Mouse (Mus musculus) heart, postnatal 25 days (tissue): Measurements from ENCODE around the gene Cfap57. TPM values are rescaled to one million over a fixed set of nuclear protein-coding genes. Genes with fewer than 3 reads are reported as not detected.
A peak's percentile ranks its signal among the peaks of the same experiment; 100 is the strongest.

Experiments
- DNase-seq: peaks from one replicate; pipeline ENCODE4 v3.0.0; 2022; ENCODE audit warnings: low spot score
- intact Hi-C: fragments of 180-260 bp; cut with DNase I; formaldehyde crosslinking; loops from one replicate; pipeline ENCODE4 v1.15.1; 2025
- total RNA-seq, 2 experiments: library from RNA; stranded (reverse); gene quantifications; 2 replicates each; pipeline ENCODE4 v1.2.3; 2021

The Cfap57 gene
- total RNA-seq = under 1 TPM in 1 of 2 experiments, not detected in 1; 0.05 TPM

- peak; percentile 81 for DNase-seq
- intact Hi-C loops = loop anchor here (5.0 kb wide), 1 partner anchor 188 kb away; no protein-coding TSS in a partner anchor
Measured at GRCm38 (mm10) chr4:118620279-118620966, at the start of gene Cfap57, which contains the start of gene Ebna1bp2. Gene Cfap57 (minus strand): TSS chr4:118620777. Gene Ebna1bp2 (plus strand): TSS chr4:118620799.

- intact Hi-C loops = no loop called here
- DNase-seq = no peak
Measured at GRCm38 (mm10) chr4:118658652-118659051, 38.1 kb upstream of the Cfap57 start, which contains the start of gene Olfr62. Gene Olfr62 (plus strand): TSS chr4:118658952.

GRCm38 (mm10) chr4:118645234-118645633 is 24.7 kb upstream of the Cfap57 start:
- no peak for DNase-seq
- intact Hi-C loops = loop anchor here (2.0 kb wide), 1 partner anchor 344 kb away; no protein-coding TSS in a partner anchor

GRCm38 (mm10) chr4:118642346-118643190 is 22.0 kb upstream of the Cfap57 start:
- intact Hi-C loops = no loop called here
- no peak for DNase-seq

- DNase-seq = no peak
- intact Hi-C loops = no loop called here
Measured at GRCm38 (mm10) chr4:118630261-118630660, 9.7 kb upstream of the Cfap57 start.

GRCm38 (mm10) chr4:118621781-118622180 is 1.2 kb upstream of the Cfap57 start:
- no peak for DNase-seq
- intact Hi-C loops = loop anchor here (5.0 kb wide), 1 partner anchor 189 kb away; no protein-coding TSS in a partner anchor

GRCm38 (mm10) chr4:118620967-118621320 is 367 bp upstream of the Cfap57 start:
- intact Hi-C loops = loop anchor here (5.0 kb wide), 1 partner anchor 189 kb away; no protein-coding TSS in a partner anchor
- DNase-seq = no peak

- no peak for DNase-seq
- intact Hi-C loops = no loop called here
Measured at GRCm38 (mm10) chr4:118615412-118615811, 5.2 kb downstream of the Cfap57 start.

GRCm38 (mm10) chr4:118612619-118613018 is 8.0 kb downstream of the Cfap57 start:
- no peak for DNase-seq
- intact Hi-C loops = no loop called here

GRCm38 (mm10) chr4:118609836-118610235 is 10.7 kb downstream of the Cfap57 start:
- no peak for DNase-seq
- intact Hi-C loops = no loop called here

GRCm38 (mm10) chr4:118604065-118604464 is 16.5 kb downstream of the Cfap57 start:
- no peak for DNase-seq
- intact Hi-C loops = no loop called here

- intact Hi-C loops = no loop called here
- no peak for DNase-seq
Measured at GRCm38 (mm10) chr4:118589733-118590130, 30.8 kb downstream of the Cfap57 start.

- intact Hi-C loops = no loop called here
- DNase-seq = no peak
Measured at GRCm38 (mm10) chr4:118589053-118589732, 31.4 kb downstream of the Cfap57 start.

- intact Hi-C loops = no loop called here
- DNase-seq = no peak
Measured at GRCm38 (mm10) chr4:118582629-118583028, 37.9 kb downstream of the Cfap57 start.

GRCm38 (mm10) chr4:118581508-118581907 is 39.1 kb downstream of the Cfap57 start:
- no peak for DNase-seq
- intact Hi-C loops = no loop called here

GRCm38 (mm10) chr4:118579313-118579712 is 41.3 kb downstream of the Cfap57 start:
- no peak for DNase-seq
- intact Hi-C loops = loop anchor here (5.0 kb wide), 1 partner anchor 362 kb away; no protein-coding TSS in a partner anchor

GRCm38 (mm10) chr4:118576097-118576496 is 44.5 kb downstream of the Cfap57 start:
- intact Hi-C loops = loop anchor here (5.0 kb wide), 1 partner anchor 359 kb away; no protein-coding TSS in a partner anchor
- DNase-seq = peak; percentile 38

GRCm38 (mm10) chr4:118571441-118571840 is 49.1 kb downstream of the Cfap57 start:
- intact Hi-C loops = no loop called here
- DNase-seq = no peak

- DNase-seq = no peak
- intact Hi-C loops = loop anchor here (5.0 kb wide), 1 partner anchor 137 kb away; no protein-coding TSS in a partner anchor
Measured at GRCm38 (mm10) chr4:118569320-118569719, 51.3 kb downstream of the Cfap57 start.

GRCm38 (mm10) chr4:118568709-118569108 is 51.9 kb downstream of the Cfap57 start:
- intact Hi-C loops = loop anchor here (5.0 kb wide), 1 partner anchor 136 kb away; no protein-coding TSS in a partner anchor
- no peak for DNase-seq
